23 mouse cellular contexts compared by ENCODE assay signal in genomic region chr8:91937227-91937626, GRCm38 (mm10).
DNase-seq lines count a peak whose midpoint lies in the region; ATAC-seq and TF ChIP-seq lines count a peak whose summit lies in the region.
"Had no signal": no experiment of that assay in that cellular context is flagged by ENCODE, and none has a peak within 500 bp of the region (broad histone marks: within the 10 kb centered on the region; RNA-seq: fewer than 3 reads in every experiment).

No protein-coding gene starts in this region.

- no peaks in the 10 kb centered on the region for H3K27me3 ChIP-seq in lung, postnatal 0 days (replicated peaks; ENCODE audit: insufficient read depth, low read length)
- H3K27me3 ChIP-seq: megakaryocyte, embryonic 14.5 days; midbrain, embryonic 15.5 days had no signal

- no peak for TF ChIP-seq EP300 in lung, postnatal 0 days (IDR thresholded peaks at IDR 0.05)

- 22% methylated on average over 2 of the region's 2 CpGs for WGBS in lung, postnatal 0 days

- H3K4me2 ChIP-seq in lung, postnatal 0 days (replicated peaks; ENCODE audit: low read depth, low read length) = no peak overlapping the region
- H3K4me2 ChIP-seq: heart, embryonic 13.5 days; hindbrain, embryonic 15.5 days; midbrain, embryonic 15.5 days had no signal

- no peak overlapping the region for H3K4me3 ChIP-seq in lung, postnatal 0 days (ENCODE audit: low read depth, low read length)
- H3K4me3 ChIP-seq: heart, embryonic 13.5 days; hindbrain, embryonic 15.5 days; layer of hippocampus, adult 2 months; megakaryocyte, embryonic 14.5 days; midbrain, embryonic 15.5 days had no signal

- peak; percentile 72; the same call in 1 of the 2 replicates for ATAC-seq in frontal cortex, adult (ENCODE audit: low TSS enrichment)
- ATAC-seq in lung, postnatal 0 days = no peak
- ATAC-seq: forebrain, embryonic 16.5 days; midbrain, embryonic 15.5 days had no signal

- intact Hi-C loops in left cerebral cortex, postnatal 36 days (cut with DNase I) = no loop called here

- no peak for DNase-seq in frontal cortex, postnatal 14 days (ENCODE audit: low spot score in 2 of 2)
- DNase-seq in lung, postnatal 0 days (ENCODE audit: low spot score) = peak; percentile 41
- DNase-seq in lung, postnatal 14 days = no peak
- DNase-seq in Muller cell, postnatal 12 days (ENCODE audit: inconsistent ontology term) = peak; percentile 77
- DNase-seq in fibroblast of lung, adult 2 months (ENCODE audit: low read depth) = peak; percentile 72
- DNase-seq in left cerebral cortex, postnatal 36 days (ENCODE audit: low spot score in 2 of 2) = no peak
- no peak for DNase-seq in heart, adult 8-10 months (ENCODE audit: low spot score)
- DNase-seq: cerebellum, adult 2 months; cerebellum, postnatal 36 days; heart, postnatal 36 days; kidney, adult 11 months; kidney, postnatal 10 days; left cerebral cortex, postnatal 4 days; right cerebral cortex, postnatal 25 days; thymus, adult 18-20 months; thymus, postnatal 4 days had no signal

- H3K27ac ChIP-seq in lung, postnatal 0 days (ENCODE audit: low read length) = no peak overlapping the region
- H3K27ac ChIP-seq: heart, embryonic 13.5 days; hindbrain, embryonic 15.5 days; layer of hippocampus, adult 2 months; midbrain, embryonic 15.5 days had no signal

- H3K4me1 ChIP-seq in lung, postnatal 0 days (ENCODE audit: insufficient read depth, low read depth, low read length) = no peaks in the 10 kb centered on the region
- H3K4me1 ChIP-seq: heart, embryonic 13.5 days; hindbrain, embryonic 15.5 days; megakaryocyte, embryonic 14.5 days; midbrain, embryonic 15.5 days had no signal

- TF ChIP-seq CTCF in lung, postnatal 0 days (IDR thresholded peaks at IDR 0.05) = peak; percentile 37

- H3K9me3 ChIP-seq in lung, postnatal 0 days (ENCODE audit: low read length) = no peaks in the 10 kb centered on the region
- H3K9me3 ChIP-seq: hindbrain, embryonic 15.5 days; midbrain, embryonic 15.5 days had no signal

- no peaks in the 10 kb centered on the region for H3K36me3 ChIP-seq in lung, postnatal 0 days (ENCODE audit: insufficient read depth, low read length)
- H3K36me3 ChIP-seq: heart, embryonic 13.5 days; hindbrain, embryonic 15.5 days; midbrain, embryonic 15.5 days had no signal

- no peak overlapping the region for H3K9ac ChIP-seq in lung, postnatal 0 days (replicated peaks; ENCODE audit: low read depth)
- H3K9ac ChIP-seq: heart, embryonic 13.5 days; hindbrain, embryonic 15.5 days; midbrain, embryonic 15.5 days had no signal

Comparison
In these comparisons a context has a peak if more than half of its experiments do, and no peak if none do; other contexts are left out.
1. DNase-seq: peak in lung, postnatal 0 days (single experiment), Muller cell, postnatal 12 days (single experiment) and fibroblast of lung, adult 2 months (single experiment); none in frontal cortex, postnatal 14 days (0 of 2), lung, postnatal 14 days (single experiment), left cerebral cortex, postnatal 36 days (0 of 2) and heart, adult 8-10 months (single experiment).